ENCODE assay signal across 8 mouse cellular contexts in the genomic region with DNA sequence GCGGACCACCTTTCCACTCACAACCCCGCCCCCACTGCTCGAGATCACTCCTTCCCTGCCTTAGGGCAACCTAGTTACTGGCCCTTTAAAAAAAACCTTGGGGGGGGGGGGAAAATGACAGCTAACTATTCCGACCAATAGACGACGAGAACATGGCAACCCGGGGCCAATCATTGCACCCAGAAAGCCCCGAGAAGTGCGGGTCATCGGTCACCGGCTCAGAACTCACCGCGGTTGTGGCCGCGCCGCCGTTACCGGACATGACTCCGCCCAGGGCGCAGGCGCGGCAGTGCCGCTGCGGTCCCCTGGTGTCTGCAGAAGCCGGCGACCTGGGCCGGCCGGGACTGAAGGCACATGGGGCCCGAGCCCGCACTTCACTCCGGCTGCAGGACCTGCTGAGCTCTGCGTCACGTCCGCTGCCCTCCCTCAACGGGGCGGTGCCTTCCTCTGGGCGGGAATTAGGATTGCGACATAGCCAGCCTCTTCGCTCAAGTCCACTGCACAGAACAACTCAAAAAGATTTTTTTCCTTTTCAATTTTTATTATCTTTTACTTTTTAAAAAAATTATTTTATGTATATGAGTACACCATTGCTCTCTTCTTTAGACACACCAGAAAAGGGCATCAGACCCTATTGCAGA. TPM values are rescaled to one million over a fixed set of nuclear protein-coding genes. Genes with fewer than 3 reads are reported as not detected.
A peak's percentile ranks its signal among the peaks of the same experiment; 100 is the strongest.
DNase-seq lines count a peak whose midpoint lies in the region; ATAC-seq and TF ChIP-seq lines count a peak whose summit lies in the region.

A gene (minus strand): TSS at position 448 of the 641 bp plus-strand sequence.

- peak; percentile 96 for DNase-seq in A20 (ENCODE audit: low read depth, low spot score)
- DNase-seq in brain, adult 2 months (ENCODE audit: low read depth, low spot score): peak; percentile 97
- DNase-seq in heart, embryonic 10.5 days (ENCODE audit: low spot score): peak; percentile 98
- peak; percentile 91 for DNase-seq in liver, adult 2 months (ENCODE audit: extremely low read depth, low read depth, low spot score)
- DNase-seq in splenic B cell, adult 2 months (ENCODE audit: low read depth, low spot score): peak; percentile 89

- H3K36me3 ChIP-seq in heart, embryonic 10.5 days: peaks cover 54% of the 10 kb centered on the region
- peaks cover 29% of the 10 kb centered on the region for H3K36me3 ChIP-seq in kidney, embryonic 16.5 days (ENCODE audit: insufficient read depth, low read length)
- peaks cover 3% of the 10 kb centered on the region; the same call in 1 of the 2 replicates for H3K36me3 ChIP-seq in liver, adult 2 months (ENCODE audit: control insufficient read depth, insufficient read depth, low read length)
- peaks cover 11% of the 10 kb centered on the region for H3K36me3 ChIP-seq in myocyte (ENCODE audit: control insufficient read depth, insufficient read depth)
- peaks cover 16% of the 10 kb centered on the region for H3K36me3 ChIP-seq in splenic B cell, adult 2 months (ENCODE audit: control insufficient read depth, insufficient read depth, low read length, poor library complexity, severe bottlenecking)

- WGBS in heart, embryonic 10.5 days: under 1% methylated on average over 39 of the region's 39 CpGs
- under 1% methylated on average over 39 of the region's 39 CpGs for WGBS in kidney, embryonic 16.5 days
- whole genome bisulfite sequencing in liver, adult 2 months: under 1% methylated on average over 39 of the region's 39 CpGs

- peak; percentile 56; the same call in 1 of the 2 replicates for TF ChIP-seq POLR2A in liver, adult 2 months (IDR thresholded peaks at IDR 0.05; ENCODE audit: extremely low read depth, insufficient read depth, low read length)
- TF ChIP-seq POLR2A in myocyte (IDR thresholded peaks at IDR 0.05; ENCODE audit: insufficient read length, low read depth): peak; percentile 71

- no peaks in the 10 kb centered on the region for H3K9me3 ChIP-seq in heart, embryonic 10.5 days
- H3K9me3 ChIP-seq in kidney, embryonic 16.5 days (ENCODE audit: low read length): no peaks in the 10 kb centered on the region

- H3ac ChIP-seq in myocyte (ENCODE audit: control insufficient read depth, insufficient read length): peak within 1 kb of the TSS; percentile 57

- peak within 1 kb of the TSS; percentile 99 for H3K27ac ChIP-seq in heart, embryonic 10.5 days
- H3K27ac ChIP-seq in kidney, embryonic 16.5 days (ENCODE audit: low read length): peak within 1 kb of the TSS; percentile 99
- peak within 1 kb of the TSS; percentile 95 for H3K27ac ChIP-seq in liver, adult 2 months (replicated peaks; ENCODE audit: insufficient read depth, low read depth, low read length)

- peaks cover 14% of the 10 kb centered on the region; the same call in 1 of the 2 replicates for H3K79me2 ChIP-seq in liver, adult 2 months (ENCODE audit: control insufficient read depth, insufficient read depth, low read length)
- peaks cover 18% of the 10 kb centered on the region for H3K79me2 ChIP-seq in myocyte (ENCODE audit: control insufficient read depth, insufficient read depth)

- ATAC-seq in erythroblast, adult 5-6 weeks (replicated peaks; ENCODE audit: low FRiP score, poor library complexity, severe bottlenecking): peak; percentile 58
- ATAC-seq in kidney, embryonic 16.5 days (ENCODE audit: low FRiP score, low TSS enrichment): peak; percentile 97

- no peak for TF ChIP-seq CTCF in liver, adult 2 months (IDR thresholded peaks at IDR 0.05; ENCODE audit: low read depth, low read length)

- no peaks in the 10 kb centered on the region for H3K27me3 ChIP-seq in heart, embryonic 10.5 days (ENCODE audit: insufficient read depth, poor library complexity, severe bottlenecking)
- no peaks in the 10 kb centered on the region for H3K27me3 ChIP-seq in kidney, embryonic 16.5 days (ENCODE audit: insufficient read depth, low read length)
- no peaks in the 10 kb centered on the region for H3K27me3 ChIP-seq in liver, adult 2 months (ENCODE audit: control insufficient read depth, insufficient read depth, low read length)
- no peaks in the 10 kb centered on the region for H3K27me3 ChIP-seq in myocyte (ENCODE audit: control insufficient read depth, insufficient read depth, insufficient read length)
- H3K27me3 ChIP-seq in splenic B cell, adult 2 months (ENCODE audit: control insufficient read depth, insufficient read depth, low read length, poor library complexity, severe bottlenecking): no peaks in the 10 kb centered on the region

- peak within 1 kb of the TSS; percentile 94 for H3K9ac ChIP-seq in kidney, embryonic 16.5 days (replicated peaks; ENCODE audit: low read length)
- H3K9ac ChIP-seq in liver, adult 2 months (ENCODE audit: low read depth, low read length): peak within 1 kb of the TSS; percentile 86

- peaks cover 24% of the 10 kb centered on the region for H3K4me1 ChIP-seq in heart, embryonic 10.5 days
- H3K4me1 ChIP-seq in kidney, embryonic 16.5 days (ENCODE audit: insufficient read depth, low read length): peaks cover 14% of the 10 kb centered on the region
- peaks cover 19% of the 10 kb centered on the region for H3K4me1 ChIP-seq in liver, adult 2 months (ENCODE audit: control insufficient read depth, insufficient read depth, low read length)

- H3K4me3 ChIP-seq in heart, embryonic 10.5 days: peak within 1 kb of the TSS; percentile 80
- peak within 1 kb of the TSS; percentile 90 for H3K4me3 ChIP-seq in kidney, embryonic 16.5 days (ENCODE audit: low read length)
- H3K4me3 ChIP-seq in liver, adult 2 months (ENCODE audit: insufficient read depth, low read depth, low read length): peak within 1 kb of the TSS; percentile 75
- H3K4me3 ChIP-seq in myocyte: peak within 1 kb of the TSS; percentile 51

- peak within 1 kb of the TSS; percentile 71 for H3K4me2 ChIP-seq in kidney, embryonic 16.5 days (replicated peaks; ENCODE audit: low read depth, low read length)
- peak within 1 kb of the TSS; percentile 94 for H3K4me2 ChIP-seq in myocyte (ENCODE audit: low read depth)

TF ChIP-seq in myocyte, 11 proteins besides CTCF, POLR2A, EP300 and RAD21:
- no peak for TF ChIP-seq REST (IDR thresholded peaks at IDR 0.05; ENCODE audit: insufficient read depth, insufficient read length)
- TF ChIP-seq MYOG (IDR thresholded peaks at IDR 0.05; ENCODE audit: control insufficient read depth in 1 of 3, insufficient read depth in 1 of 3, insufficient read length in 2 of 3, low read depth in 2 of 3): no peak
- TF ChIP-seq CEBPB (IDR thresholded peaks at IDR 0.05; ENCODE audit: insufficient read depth, poor library complexity, severe bottlenecking): peak; percentile 99
- TF ChIP-seq SRF (IDR thresholded peaks at IDR 0.05; ENCODE audit: control insufficient read depth, insufficient read length, low read depth): no peak
- TF ChIP-seq USF1 (IDR thresholded peaks at IDR 0.05; ENCODE audit: low read depth): no peak
- no peak for TF ChIP-seq TCF12 (IDR thresholded peaks at IDR 0.05; ENCODE audit: insufficient read depth, poor library complexity, severe bottlenecking)
- peak; percentile 85 for TF ChIP-seq POLR2AphosphoS2 (IDR thresholded peaks at IDR 0.05; ENCODE audit: insufficient read length, low read depth)
- TF ChIP-seq E2F4 (IDR thresholded peaks at IDR 0.05; ENCODE audit: insufficient read depth): peak; percentile 96
- no peak for TF ChIP-seq TCF3 (IDR thresholded peaks at IDR 0.05; ENCODE audit: insufficient read length, low read depth)

RNA-seq across cellular contexts. Expression of the gene that starts here (rescaled TPM):
- 3,498 and 3,777 TPM in 2 replicates for total RNA-seq in erythroblast, adult 5-6 weeks (2015; ENCODE audit: low replicate concordance)
- 2,796 and 3,284 TPM in 2 replicates for total RNA-seq in erythroblast, adult 5-6 weeks (2017; ENCODE audit: low replicate concordance)
- polyA plus RNA-seq in heart, embryonic 10.5 days (2016; fragmentation: Nextera tagmentation; extraction: Ambion mirVana): 276 and 285 TPM in 2 replicates
- polyA plus RNA-seq in kidney, embryonic 16.5 days (2015; fragmentation: Nextera tagmentation; extraction: Ambion mirVana): 133 and 137 TPM in 2 replicates
- 61.3 and 67.7 TPM in 2 replicates for total RNA-seq in liver, adult 2 months (2014; rRNA removed)
- 58.8 and 61.4 TPM in 2 replicates for polyA plus RNA-seq in liver, adult 2 months (2012; rRNA removed)
- 31.5 TPM for polyA plus RNA-seq in myocyte (2012; fragmentation: generic; extraction: Trizol)

Comparison
In these comparisons a context has a peak if more than half of its experiments do, and no peak if none do; other contexts are left out.
1. Peak in every context shown above with its lines: DNase-seq, ATAC-seq, H3K4me3 ChIP-seq and H3K27ac ChIP-seq.
2. RNA of the gene that starts here (total RNA-seq): 2,796 to 3,777 TPM in erythroblast, adult 5-6 weeks; 61.3 to 67.7 TPM in liver, adult 2 months; every median in the first group is over 10 times any median in the second.